Mouse (Mus musculus) forebrain, embryonic 13.5 days (tissue): ENCODE data around the gene Hic1. TPM values are rescaled to one million over a fixed set of nuclear protein-coding genes. Genes with fewer than 3 reads are reported as not detected.
A peak's percentile ranks its signal among the peaks of the same experiment; 100 is the strongest.

Experiments used
- ATAC-seq: fragments of 200-750 bp; cut with Nextera tagmentation; 2 replicates; pipeline ENCODE4 v1.8.0; 2017
- H3K27ac ChIP-seq: fragments of 300-500 bp; sonication (generic); 2 replicates; pipeline ENCODE4 v1.5.1; 2015; ENCODE audit warnings: inconsistent platforms, mild to moderate bottlenecking, moderate library complexity
- H3K27me3 ChIP-seq: fragments of 300-500 bp; sonication (generic); 2 replicates; pipeline ENCODE4 v1.6.1; 2015; ENCODE audit warnings: mild to moderate bottlenecking, inconsistent platforms
- H3K36me3 ChIP-seq: fragments of 300-500 bp; sonication (generic); 2 replicates; pipeline ENCODE4 v1.6.1; 2015; ENCODE audit warnings: mild to moderate bottlenecking, inconsistent platforms; ENCODE audit not compliant: poor library complexity, severe bottlenecking
- H3K4me1 ChIP-seq: fragments of 300-500 bp; sonication (generic); 2 replicates; pipeline ENCODE4 v1.6.1; 2015; ENCODE audit warnings: inconsistent platforms
- H3K4me2 ChIP-seq: fragments of 300-500 bp; sonication (generic); 2 replicates; pipeline ENCODE4 v1.6.1; 2015; ENCODE audit warnings: inconsistent platforms, mild to moderate bottlenecking, moderate library complexity
- H3K4me3 ChIP-seq: fragments of 300-500 bp; sonication (generic); 2 replicates; pipeline ENCODE4 v1.5.1; 2015; ENCODE audit warnings: mild to moderate bottlenecking, inconsistent platforms
- H3K9ac ChIP-seq: fragments of 300-500 bp; sonication (generic); 2 replicates; pipeline ENCODE4 v1.6.1; 2015; ENCODE audit warnings: mild to moderate bottlenecking, inconsistent platforms
- H3K9me3 ChIP-seq: fragments of 300-500 bp; sonication (generic); replicated peaks from 2 replicates; pipeline ENCODE4 v1.6.1; 2016; ENCODE audit warnings: inconsistent platforms
- WGBS: fragments of 180-500 bp; shearing (Covaris S2); methylation state at CpG from one replicate; pipeline ENCODE4 v1.1.7; 2015; 5-methylcytosine and 5-hydroxymethylcytosine counted together
- polyA plus RNA-seq: library from polyadenylated mRNA; unstranded; fragments of >200 nt; fragmentation: Nextera tagmentation; extraction: Ambion mirVana; gene quantifications from 2 replicates; pipeline ENCODE4 v1.2.1, GENCODE M21; 2015

Gene Hic1
- polyA plus RNA-seq, 1 experiment from 2014 or later, result 1.5 TPM

DNA sequence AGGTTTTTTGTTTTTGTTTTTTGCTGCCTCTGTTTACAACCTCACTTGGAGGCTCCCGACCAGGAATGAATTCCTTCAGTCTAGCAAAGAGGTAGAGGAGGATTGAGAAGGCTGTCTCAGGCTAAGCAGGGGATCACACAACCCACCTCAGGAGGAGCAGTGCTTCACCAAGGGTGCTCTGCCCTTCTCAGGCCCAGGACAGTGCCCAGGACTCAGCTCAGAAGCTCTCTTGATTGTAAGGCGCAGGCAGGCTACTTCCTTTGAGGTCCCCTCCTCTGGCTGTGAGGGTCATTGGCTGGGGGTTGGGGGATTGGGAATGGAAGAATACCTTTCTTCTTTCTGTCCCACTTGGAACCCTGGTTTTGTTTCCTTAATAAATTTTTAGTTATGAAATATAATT is 5.3 kb downstream of the Hic1 start:
- peaks cover 47% of the 10 kb centered on the region for H3K36me3 ChIP-seq
- ATAC-seq, result no peak
- H3K9me3 ChIP-seq, result no peaks in the 10 kb centered on the region
- H3K9ac ChIP-seq, result no peak overlapping the region
- 77% methylated on average over 2 of the region's 2 CpGs for WGBS
- H3K27ac ChIP-seq, result no peak overlapping the region
- H3K27me3 ChIP-seq, result peaks cover 65% of the 10 kb centered on the region
- H3K4me2 ChIP-seq, result no peak overlapping the region
- H3K4me1 ChIP-seq, result peaks cover 38% of the 10 kb centered on the region
- no peak overlapping the region for H3K4me3 ChIP-seq

- Histone ChIP-seq H3K4me1 (peaks cover 31% of the 10 kb centered on the region), H3K4me2 (no peak overlapping the region), H3K4me3 (no peak overlapping the region), H3K27me3 (peaks cover 58% of the 10 kb centered on the region), H3K9me3 (no peaks in the 10 kb centered on the region), H3K27ac (no peak overlapping the region), H3K9ac (no peak overlapping the region), H3K36me3 (peaks cover 52% of the 10 kb centered on the region)
- no peak for ATAC-seq
- 96% methylated on average over 6 of the region's 6 CpGs for WGBS
Measured at GRCm38 (mm10) chr11:75163379-75163778, 5.9 kb downstream of the Hic1 start.

DNA sequence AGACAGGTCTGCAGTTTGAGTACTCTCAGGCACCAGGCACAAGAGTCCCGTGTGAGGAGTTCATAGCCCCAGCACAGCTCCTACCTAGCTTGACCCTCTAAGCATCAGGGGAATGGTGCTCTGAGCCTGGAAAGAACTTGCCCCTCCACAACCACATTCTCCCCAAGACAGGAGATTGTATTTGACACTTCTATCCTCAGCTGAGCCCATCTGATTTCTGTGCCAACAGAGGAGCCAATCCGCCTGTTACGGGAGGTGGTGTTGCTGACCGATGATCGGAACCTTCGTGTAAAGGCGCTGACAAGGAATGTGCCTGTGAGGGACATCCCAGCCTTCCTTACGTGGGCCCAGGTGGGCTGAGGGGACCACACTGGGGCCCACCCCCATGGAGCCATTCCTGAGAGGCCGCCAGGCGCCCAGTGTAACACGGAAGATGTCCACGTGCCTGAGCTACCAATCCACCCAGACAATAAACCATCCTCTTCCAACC is 6.7 kb downstream of the Hic1 start:
- Histone ChIP-seq H3K4me2 (no peak overlapping the region), H3K27me3 (peaks cover 51% of the 10 kb centered on the region), H3K9ac (no peak overlapping the region), H3K9me3 (no peaks in the 10 kb centered on the region), H3K27ac (no peak overlapping the region), H3K36me3 (peaks cover 57% of the 10 kb centered on the region), H3K4me1 (peaks cover 24% of the 10 kb centered on the region), H3K4me3 (no peak overlapping the region)
- 94% methylated on average over 12 of the region's 12 CpGs for WGBS
- ATAC-seq, result no peak

- 82% methylated on average over 4 of the region's 4 CpGs for WGBS
- no peak for ATAC-seq
- H3K4me3 ChIP-seq, result no peak overlapping the region
- peaks cover 63% of the 10 kb centered on the region for H3K36me3 ChIP-seq
- H3K9ac ChIP-seq, result no peak overlapping the region
- no peak overlapping the region for H3K27ac ChIP-seq
- no peak overlapping the region for H3K4me2 ChIP-seq
- H3K9me3 ChIP-seq, result no peaks in the 10 kb centered on the region
- peaks cover 13% of the 10 kb centered on the region for H3K4me1 ChIP-seq
- H3K27me3 ChIP-seq, result peaks cover 39% of the 10 kb centered on the region
Measured at GRCm38 (mm10) chr11:75161417-75162008, 7.8 kb downstream of the Hic1 start.

GRCm38 (mm10) chr11:75160954-75161353 is 8.4 kb downstream of the Hic1 start:
- peaks cover 63% of the 10 kb centered on the region for H3K36me3 ChIP-seq
- no peaks in the 10 kb centered on the region for H3K9me3 ChIP-seq
- H3K4me3 ChIP-seq, result no peak overlapping the region
- WGBS, result 85% methylated on average over 7 of the region's 7 CpGs
- H3K4me2 ChIP-seq, result no peak overlapping the region
- no peak overlapping the region for H3K9ac ChIP-seq
- no peak overlapping the region for H3K27ac ChIP-seq
- ATAC-seq, result no peak
- peaks cover 7% of the 10 kb centered on the region for H3K4me1 ChIP-seq
- H3K27me3 ChIP-seq, result peaks cover 34% of the 10 kb centered on the region

DNA sequence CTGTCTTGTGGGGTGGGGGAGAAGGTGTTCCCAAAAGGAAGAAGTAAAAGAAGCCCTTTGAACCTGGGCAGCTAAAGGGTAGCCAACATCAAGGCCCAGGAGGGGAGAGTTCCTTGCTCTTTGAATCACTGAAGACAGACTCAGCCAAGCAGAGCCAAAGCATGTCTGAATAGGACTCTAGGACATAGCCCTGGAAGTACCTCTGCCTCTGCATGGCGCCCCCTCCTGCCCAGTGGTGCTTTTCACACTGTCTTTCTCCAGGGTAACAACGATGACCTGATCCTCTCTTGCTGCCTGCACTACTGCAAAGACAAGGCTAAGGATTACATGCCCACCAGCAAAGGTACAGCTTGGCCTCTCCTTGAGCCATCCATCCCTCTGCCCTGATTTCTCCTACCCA is 9.8 kb downstream of the Hic1 start:
- H3K9ac ChIP-seq, result no peak overlapping the region
- no peak for ATAC-seq
- H3K27me3 ChIP-seq, result peaks cover 20% of the 10 kb centered on the region
- peaks cover 63% of the 10 kb centered on the region for H3K36me3 ChIP-seq
- H3K4me1 ChIP-seq, result no peaks in the 10 kb centered on the region
- H3K27ac ChIP-seq, result no peak overlapping the region
- no peaks in the 10 kb centered on the region for H3K9me3 ChIP-seq
- no peak overlapping the region for H3K4me3 ChIP-seq
- no peak overlapping the region for H3K4me2 ChIP-seq
- 66% methylated on average over 2 of the region's 2 CpGs for WGBS

GRCm38 (mm10) chr11:75158432-75158831 is 10.9 kb downstream of the Hic1 start:
- Histone ChIP-seq H3K4me2 (no peak overlapping the region), H3K4me3 (no peak overlapping the region), H3K36me3 (peaks cover 59% of the 10 kb centered on the region), H3K4me1 (no peaks in the 10 kb centered on the region), H3K27me3 (peaks cover 8% of the 10 kb centered on the region), H3K9me3 (no peaks in the 10 kb centered on the region), H3K27ac (no peak overlapping the region), H3K9ac (no peak overlapping the region)
- no peak for ATAC-seq
- 96% methylated on average over 14 of the region's 14 CpGs for WGBS

GRCm38 (mm10) chr11:75157901-75158300 is 11.4 kb downstream of the Hic1 start:
- H3K4me1 ChIP-seq, result no peaks in the 10 kb centered on the region
- WGBS, result 56% methylated on average over 2 of the region's 2 CpGs
- no peak overlapping the region for H3K4me2 ChIP-seq
- H3K36me3 ChIP-seq, result peaks cover 54% of the 10 kb centered on the region
- no peak overlapping the region for H3K4me3 ChIP-seq
- no peak overlapping the region for H3K27ac ChIP-seq
- no peak for ATAC-seq
- no peak overlapping the region for H3K9ac ChIP-seq
- H3K27me3 ChIP-seq, result peaks cover 3% of the 10 kb centered on the region
- H3K9me3 ChIP-seq, result no peaks in the 10 kb centered on the region

GRCm38 (mm10) chr11:75157037-75157436 is 12.3 kb downstream of the Hic1 start:
- 62% methylated on average over 4 of the region's 4 CpGs for WGBS
- H3K9me3 ChIP-seq, result no peaks in the 10 kb centered on the region
- H3K4me2 ChIP-seq, result no peak overlapping the region
- H3K4me1 ChIP-seq, result no peaks in the 10 kb centered on the region
- ATAC-seq, result no peak
- H3K9ac ChIP-seq, result no peak overlapping the region
- H3K27ac ChIP-seq, result no peak overlapping the region
- H3K27me3 ChIP-seq, result no peaks in the 10 kb centered on the region
- peaks cover 45% of the 10 kb centered on the region for H3K36me3 ChIP-seq
- H3K4me3 ChIP-seq, result no peak overlapping the region

DNA sequence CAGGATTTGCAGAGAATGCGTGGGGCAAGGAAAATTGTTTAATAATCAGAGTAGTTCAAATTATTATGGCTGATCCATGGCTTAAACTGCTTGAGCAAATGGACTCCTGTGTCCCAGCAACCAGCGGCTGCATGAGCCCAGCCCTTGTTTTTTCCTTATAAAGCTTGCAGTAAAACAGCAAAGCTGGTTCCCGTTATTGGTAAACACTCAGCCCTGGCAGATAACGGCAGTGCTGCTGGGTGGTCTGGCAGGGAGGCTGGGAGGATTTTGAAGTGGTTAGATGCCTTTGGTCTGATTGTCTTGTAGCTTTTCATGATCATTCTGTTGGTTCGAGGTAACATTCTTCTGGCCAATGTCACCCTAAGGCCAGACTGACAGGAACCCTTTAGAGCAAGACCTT is 12.9 kb downstream of the Hic1 start:
- WGBS, result 75% methylated on average over 5 of the region's 5 CpGs
- H3K27ac ChIP-seq, result no peak overlapping the region
- no peak for ATAC-seq
- no peak overlapping the region for H3K4me2 ChIP-seq
- no peak overlapping the region for H3K4me3 ChIP-seq
- H3K9me3 ChIP-seq, result no peaks in the 10 kb centered on the region
- H3K9ac ChIP-seq, result peak overlapping the region; percentile 34; the same call in 1 of the 2 replicates
- H3K36me3 ChIP-seq, result peaks cover 40% of the 10 kb centered on the region
- no peaks in the 10 kb centered on the region for H3K27me3 ChIP-seq
- H3K4me1 ChIP-seq, result no peaks in the 10 kb centered on the region

- H3K27ac ChIP-seq, result no peak overlapping the region
Measured at GRCm38 (mm10) chr11:75155985-75156384, 13.3 kb downstream of the Hic1 start.

GRCm38 (mm10) chr11:75154053-75154585 is 15.2 kb downstream of the Hic1 start:
- Histone ChIP-seq H3K27ac (no peak overlapping the region), H3K9ac (no peak overlapping the region), H3K4me3 (no peak overlapping the region), H3K9me3 (no peaks in the 10 kb centered on the region), H3K27me3 (no peaks in the 10 kb centered on the region), H3K36me3 (peaks cover 27% of the 10 kb centered on the region), H3K4me1 (no peaks in the 10 kb centered on the region), H3K4me2 (no peak overlapping the region)
- 79% methylated on average over 6 of the region's 6 CpGs for WGBS
- ATAC-seq, result no peak

More at GRCm38 (mm10) chr11:75155985-75156384, 13.3 kb downstream of the Hic1 start:
- peaks cover 35% of the 10 kb centered on the region for H3K36me3 ChIP-seq
- no peaks in the 10 kb centered on the region for H3K9me3 ChIP-seq
- H3K4me1 ChIP-seq, result no peaks in the 10 kb centered on the region
- no peaks in the 10 kb centered on the region for H3K27me3 ChIP-seq
- H3K4me2 ChIP-seq, result no peak overlapping the region
- WGBS, result 87% methylated on average over 6 of the region's 6 CpGs
- H3K4me3 ChIP-seq, result no peak overlapping the region
- H3K9ac ChIP-seq, result peak overlapping the region; percentile 34; the same call in 1 of the 2 replicates
- ATAC-seq, result no peak
